Mouse (Mus musculus): Measurements from ENCODE around the gene Apol9a. TPM values are rescaled to one million over a fixed set of nuclear protein-coding genes. Genes with fewer than 3 reads are reported as not detected.
A peak's percentile ranks its signal among the peaks of the same experiment; 100 is the strongest.
"Not testable (repeated sequence)": the region's sequence is repeated elsewhere in the genome, so short reads cannot be mapped to it uniquely, and the experiment has no call there.

The Apol9a gene
- total RNA-seq (2014; rRNA removed; ENCODE audit: low replicate concordance): 0.12 TPM in 1 of 2 replicates, not detected in the other
- 0.45 and 0.52 TPM in 2 replicates for polyA plus RNA-seq (2015; fragmentation: Nextera tagmentation; extraction: Ambion mirVana)

GRCm38 (mm10) chr15:77411035-77411434 is at the start of gene Apol9a:
Gene Apol9a (minus strand): TSS chr15:77411135.
- not testable (repeated sequence) for H3K27ac ChIP-seq (ENCODE audit: low read depth); H3K9ac ChIP-seq (replicated peaks; ENCODE audit: low read depth, low read length); ATAC-seq (ENCODE audit: insufficient read depth, low read depth); H3K4me1 ChIP-seq (ENCODE audit: control insufficient read depth, insufficient read depth); H3K36me3 ChIP-seq (replicated peaks; ENCODE audit: control insufficient read depth, insufficient read depth, low read length); H3K4me3 ChIP-seq (ENCODE audit: low read depth, low read length); H3K27me3 ChIP-seq (ENCODE audit: control insufficient read depth, insufficient read depth, low read length); H3K9me3 ChIP-seq (replicated peaks; ENCODE audit: control insufficient read depth, low read length); H3K4me2 ChIP-seq (ENCODE audit: low read depth, low read length); DNase-seq (ENCODE audit: low spot score)
- WGBS: no CpG with 5 or more reads among the region's 4 CpGs

DNA sequence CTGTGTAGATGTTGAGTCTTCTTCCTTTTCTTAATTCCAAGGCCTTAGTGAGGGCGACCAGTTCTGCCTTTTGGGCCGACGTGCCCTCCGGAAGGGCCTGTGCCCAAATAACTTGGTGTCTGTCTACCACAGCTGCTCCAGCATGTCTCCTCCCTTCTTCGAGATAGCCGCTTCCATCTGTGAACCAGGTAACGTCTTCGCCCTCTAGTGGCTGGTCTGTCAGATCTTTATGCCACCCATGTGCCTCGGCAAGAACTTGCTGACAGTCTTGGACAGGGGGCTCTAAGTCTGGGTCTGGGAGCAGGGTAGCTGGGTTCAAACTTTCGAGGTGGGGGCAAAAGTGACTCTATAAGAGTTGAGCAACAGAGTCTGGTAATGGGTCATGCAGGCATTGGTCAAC is 39.0 kb upstream of the Apol9a start:
- WGBS: 39% methylated on average over 10 of the region's 10 CpGs
- not testable (repeated sequence) for H3K36me3 ChIP-seq (replicated peaks; ENCODE audit: control insufficient read depth, insufficient read depth, low read length); H3K9me3 ChIP-seq (replicated peaks; ENCODE audit: control insufficient read depth, low read length); H3K27ac ChIP-seq (ENCODE audit: low read depth); DNase-seq (ENCODE audit: low spot score); ATAC-seq (ENCODE audit: insufficient read depth, low read depth); H3K4me2 ChIP-seq (ENCODE audit: low read depth, low read length); H3K9ac ChIP-seq (replicated peaks; ENCODE audit: low read depth, low read length); H3K4me3 ChIP-seq (ENCODE audit: low read depth, low read length); H3K4me1 ChIP-seq (ENCODE audit: control insufficient read depth, insufficient read depth); H3K27me3 ChIP-seq (ENCODE audit: control insufficient read depth, insufficient read depth, low read length)
- TF ChIP-seq CTCF (IDR thresholded peaks at IDR 0.05; ENCODE audit: low read depth): peak; percentile 33

DNA sequence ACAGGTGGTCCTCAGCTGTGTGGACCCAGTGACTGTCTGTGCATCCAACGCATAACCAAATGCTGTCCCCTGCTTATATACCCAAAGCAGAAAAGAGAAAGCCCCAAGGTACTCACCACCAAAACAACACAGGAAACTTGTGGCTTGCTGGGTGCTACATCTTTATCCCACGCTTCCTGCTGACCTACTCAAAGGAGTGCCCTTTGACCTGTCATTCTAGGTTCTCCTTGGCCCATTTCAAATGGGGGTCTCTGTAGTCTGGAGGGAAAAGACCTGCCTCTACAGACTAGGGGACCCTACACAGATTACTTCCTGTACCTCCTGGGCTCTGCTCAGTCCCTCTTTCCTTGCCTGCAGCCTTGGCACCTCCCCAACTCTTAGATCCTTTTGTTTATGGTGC is 36.5 kb upstream of the Apol9a start, which contains the start of gene Apol7b:
Gene Apol7b (minus strand): TSS at position 101 of the 400 bp plus-strand sequence.
- ATAC-seq (ENCODE audit: insufficient read depth, low read depth); DNase-seq (ENCODE audit: low spot score); H3K9ac ChIP-seq (replicated peaks; ENCODE audit: low read depth, low read length); H3K36me3 ChIP-seq (replicated peaks; ENCODE audit: control insufficient read depth, insufficient read depth, low read length); H3K4me1 ChIP-seq (ENCODE audit: control insufficient read depth, insufficient read depth); H3K4me2 ChIP-seq (ENCODE audit: low read depth, low read length); H3K9me3 ChIP-seq (replicated peaks; ENCODE audit: control insufficient read depth, low read length); H3K4me3 ChIP-seq (ENCODE audit: low read depth, low read length); H3K27me3 ChIP-seq (ENCODE audit: control insufficient read depth, insufficient read depth, low read length); H3K27ac ChIP-seq (ENCODE audit: low read depth): not testable (repeated sequence)
- WGBS: 78% methylated on average over 2 of the region's 2 CpGs

DNA sequence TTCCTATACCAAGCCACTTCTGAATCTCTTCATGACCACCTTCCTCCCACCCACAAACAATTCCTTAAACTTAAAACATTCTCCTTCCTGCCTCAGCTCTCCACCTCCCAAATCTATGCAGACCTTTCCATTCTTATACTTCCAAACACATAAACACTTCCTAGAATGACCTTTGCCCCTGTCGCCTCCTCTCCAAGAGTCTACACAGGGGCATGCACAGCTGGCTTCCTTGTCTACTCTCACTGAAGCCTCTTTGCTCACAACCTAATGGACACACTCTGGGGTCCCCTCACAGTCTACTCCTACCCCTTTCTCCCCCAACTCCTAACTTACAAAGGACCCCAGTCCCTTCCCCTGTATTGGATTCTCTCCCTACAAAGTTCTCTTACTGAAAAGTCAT is 34.7 kb upstream of the Apol9a start:
- not testable (repeated sequence) for ATAC-seq (ENCODE audit: insufficient read depth, low read depth); H3K4me3 ChIP-seq (ENCODE audit: low read depth, low read length); H3K36me3 ChIP-seq (replicated peaks; ENCODE audit: control insufficient read depth, insufficient read depth, low read length); DNase-seq (ENCODE audit: low spot score); H3K4me1 ChIP-seq (ENCODE audit: control insufficient read depth, insufficient read depth); H3K27ac ChIP-seq (ENCODE audit: low read depth); H3K9ac ChIP-seq (replicated peaks; ENCODE audit: low read depth, low read length); H3K9me3 ChIP-seq (replicated peaks; ENCODE audit: control insufficient read depth, low read length); H3K27me3 ChIP-seq (ENCODE audit: control insufficient read depth, insufficient read depth, low read length); H3K4me2 ChIP-seq (ENCODE audit: low read depth, low read length)
- no CpG with 5 or more reads among the region's 1 CpGs for WGBS

DNA sequence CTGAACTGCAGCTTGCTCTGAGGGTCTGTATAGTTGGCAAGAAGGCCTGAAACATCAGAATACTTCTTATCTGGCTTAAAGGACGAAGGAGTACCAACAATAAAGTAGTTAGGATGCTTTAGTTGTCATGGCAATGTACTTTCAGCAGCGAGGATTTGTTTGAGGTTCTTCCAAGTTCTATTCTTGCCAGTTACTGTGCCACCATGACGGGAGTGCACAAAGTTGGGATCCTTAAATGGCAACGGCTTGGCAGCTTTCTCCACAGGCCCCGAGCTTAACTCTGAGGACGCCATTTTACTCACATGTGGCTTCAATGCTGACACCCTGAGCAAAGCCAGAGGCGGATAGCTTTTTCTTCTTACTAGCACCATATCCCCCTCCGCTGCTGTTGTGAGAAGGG is 33.8 kb upstream of the Apol9a start:
- H3K36me3 ChIP-seq (replicated peaks; ENCODE audit: control insufficient read depth, insufficient read depth, low read length); H3K4me2 ChIP-seq (ENCODE audit: low read depth, low read length); H3K4me1 ChIP-seq (ENCODE audit: control insufficient read depth, insufficient read depth); ATAC-seq (ENCODE audit: insufficient read depth, low read depth); DNase-seq (ENCODE audit: low spot score); H3K27ac ChIP-seq (ENCODE audit: low read depth); H3K27me3 ChIP-seq (ENCODE audit: control insufficient read depth, insufficient read depth, low read length); H3K4me3 ChIP-seq (ENCODE audit: low read depth, low read length); H3K9me3 ChIP-seq (replicated peaks; ENCODE audit: control insufficient read depth, low read length); H3K9ac ChIP-seq (replicated peaks; ENCODE audit: low read depth, low read length): not testable (repeated sequence)
- WGBS: 58% methylated on average over 8 of the region's 8 CpGs

GRCm38 (mm10) chr15:77428690-77429448 is 17.9 kb upstream of the Apol9a start:
- not testable (repeated sequence) for ATAC-seq (ENCODE audit: insufficient read depth, low read depth); H3K9me3 ChIP-seq (replicated peaks; ENCODE audit: control insufficient read depth, low read length); H3K4me1 ChIP-seq (ENCODE audit: control insufficient read depth, insufficient read depth); H3K36me3 ChIP-seq (replicated peaks; ENCODE audit: control insufficient read depth, insufficient read depth, low read length); DNase-seq (ENCODE audit: low spot score); H3K4me3 ChIP-seq (ENCODE audit: low read depth, low read length); H3K27me3 ChIP-seq (ENCODE audit: control insufficient read depth, insufficient read depth, low read length); H3K4me2 ChIP-seq (ENCODE audit: low read depth, low read length); H3K9ac ChIP-seq (replicated peaks; ENCODE audit: low read depth, low read length); H3K27ac ChIP-seq (ENCODE audit: low read depth)
- 8% methylated on average over 7 of the region's 10 CpGs for WGBS

DNA sequence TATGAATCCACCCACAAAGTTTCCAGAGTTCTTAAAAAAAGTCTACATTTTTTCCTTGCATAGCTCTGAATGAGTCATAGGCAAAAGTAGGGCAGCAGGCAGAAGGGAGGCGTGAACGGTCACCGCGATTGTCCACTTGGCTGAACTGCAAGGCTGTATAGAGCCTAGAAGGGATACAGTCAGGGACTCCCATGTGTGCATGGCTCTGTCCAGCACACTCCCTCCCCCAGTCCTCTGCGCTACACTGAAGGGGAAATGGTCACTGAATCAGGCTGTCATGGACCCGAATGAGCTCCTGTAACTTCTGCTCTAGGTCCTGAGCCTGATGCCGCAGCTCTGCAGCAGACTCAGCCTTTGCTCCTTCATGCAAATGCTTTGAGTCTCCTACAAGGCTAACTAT is 12.0 kb upstream of the Apol9a start:
- not testable (repeated sequence) for H3K36me3 ChIP-seq (replicated peaks; ENCODE audit: control insufficient read depth, insufficient read depth, low read length); DNase-seq (ENCODE audit: low spot score); H3K4me3 ChIP-seq (ENCODE audit: low read depth, low read length); H3K27ac ChIP-seq (ENCODE audit: low read depth); H3K27me3 ChIP-seq (ENCODE audit: control insufficient read depth, insufficient read depth, low read length); H3K4me2 ChIP-seq (ENCODE audit: low read depth, low read length); H3K9me3 ChIP-seq (replicated peaks; ENCODE audit: control insufficient read depth, low read length); H3K4me1 ChIP-seq (ENCODE audit: control insufficient read depth, insufficient read depth); H3K9ac ChIP-seq (replicated peaks; ENCODE audit: low read depth, low read length)
- 41% methylated on average over 3 of the region's 7 CpGs for WGBS
- peak; percentile 75 for ATAC-seq (ENCODE audit: insufficient read depth, low read depth)

DNA sequence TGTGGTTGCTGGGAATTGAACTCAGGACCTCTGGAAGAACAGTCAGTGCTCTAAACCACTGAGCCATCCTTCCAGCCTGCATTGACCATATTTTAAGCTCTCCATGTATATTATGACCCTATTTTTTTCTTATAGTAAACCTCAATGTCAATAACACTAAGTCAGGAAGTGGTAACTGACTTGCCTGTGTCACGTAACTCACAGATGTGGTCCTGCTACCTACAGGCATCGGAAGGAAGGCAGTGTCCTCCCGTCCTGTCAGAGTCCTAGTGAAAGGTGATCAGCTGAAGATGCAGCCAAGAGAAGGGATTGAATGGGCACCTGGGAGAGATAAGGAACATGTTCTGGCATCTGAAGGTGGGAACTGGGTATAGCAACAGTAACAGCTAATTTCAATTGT is 8.7 kb upstream of the Apol9a start:
- not testable (repeated sequence) for H3K36me3 ChIP-seq (replicated peaks; ENCODE audit: control insufficient read depth, insufficient read depth, low read length); H3K4me3 ChIP-seq (ENCODE audit: low read depth, low read length); H3K27me3 ChIP-seq (ENCODE audit: control insufficient read depth, insufficient read depth, low read length); H3K27ac ChIP-seq (ENCODE audit: low read depth); H3K4me1 ChIP-seq (ENCODE audit: control insufficient read depth, insufficient read depth); H3K9me3 ChIP-seq (replicated peaks; ENCODE audit: control insufficient read depth, low read length); DNase-seq (ENCODE audit: low spot score); H3K4me2 ChIP-seq (ENCODE audit: low read depth, low read length); ATAC-seq (ENCODE audit: insufficient read depth, low read depth); H3K9ac ChIP-seq (replicated peaks; ENCODE audit: low read depth, low read length)
- WGBS: no CpG with 5 or more reads among the region's 3 CpGs

Measured in heart, postnatal 0 days (tissue).